Mouse (Mus musculus) spleen, adult 18-20 months (tissue): ENCODE measurements around the gene Sema6b.

ENCODE experiments used
- DNase-seq, 2 experiments: peaks; one replicate each; pipeline ENCODE4 v3.0.0; 2022; ENCODE audit warnings: mixed read lengths in 2 of 2

Gene Sema6b

DNA sequence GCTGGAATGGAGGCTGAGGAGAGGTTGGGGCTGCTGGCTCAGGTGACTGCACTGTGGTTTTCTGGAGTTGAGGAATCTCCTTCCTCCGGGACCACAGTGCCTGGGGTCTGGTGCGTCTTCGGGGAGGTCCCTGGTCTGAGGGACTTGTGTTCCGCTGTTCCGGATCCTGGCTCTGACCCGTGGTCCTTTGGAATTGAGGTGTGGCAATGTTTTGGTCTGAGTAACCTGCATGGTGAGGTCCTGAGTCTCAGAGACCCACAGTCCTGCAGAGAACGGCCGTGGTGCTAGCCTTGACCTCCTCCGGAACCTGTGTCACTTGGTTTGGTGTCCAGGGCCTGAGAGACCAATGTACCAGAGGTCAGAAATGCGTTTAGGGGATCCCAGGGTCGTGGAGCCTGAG is 60.2 kb downstream of the Sema6b start:
- DNase-seq, result peak in 1 of 2 experiments; percentile 22

GRCm38 (mm10) chr17:56078880-56079795 is 61.0 kb downstream of the Sema6b start, which contains the start of gene Hdgfl2:
Hdgfl2 (plus strand) TSS chr17:56079634.
- peak; percentile 98 to 99 for DNase-seq

DNA sequence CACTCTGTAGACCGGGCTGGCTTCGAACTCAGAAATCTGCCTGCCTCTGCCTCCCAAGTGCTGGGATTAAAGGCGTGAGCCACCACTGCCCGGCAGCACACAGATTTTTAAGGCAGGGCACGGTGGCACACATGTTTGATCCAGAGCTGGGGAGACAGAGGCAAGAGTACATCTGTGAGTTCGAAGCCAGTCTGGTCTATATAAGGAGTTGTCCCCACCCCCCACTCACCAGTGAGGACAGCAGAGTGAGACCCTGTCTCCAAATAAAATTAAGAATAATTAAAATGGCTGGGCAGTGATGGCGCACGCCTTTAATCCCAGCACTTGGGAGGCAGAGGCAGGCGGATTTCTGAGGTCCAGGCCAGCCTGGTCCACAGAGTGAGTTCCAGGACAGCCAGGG is 61.8 kb downstream of the Sema6b start:
- peak in 1 of 2 experiments; percentile 21 for DNase-seq

- DNase-seq, result no peak
These were observed 62.6 kb downstream of the Sema6b start for GRCm38 (mm10) chr17:56077523-56077922.

GRCm38 (mm10) chr17:56074827-56075208 is 65.3 kb downstream of the Sema6b start, which contains the start of gene Ubxn6:
Ubxn6 (minus strand) TSS chr17:56075028.
- peak; percentile 93 to 95 for DNase-seq

DNA sequence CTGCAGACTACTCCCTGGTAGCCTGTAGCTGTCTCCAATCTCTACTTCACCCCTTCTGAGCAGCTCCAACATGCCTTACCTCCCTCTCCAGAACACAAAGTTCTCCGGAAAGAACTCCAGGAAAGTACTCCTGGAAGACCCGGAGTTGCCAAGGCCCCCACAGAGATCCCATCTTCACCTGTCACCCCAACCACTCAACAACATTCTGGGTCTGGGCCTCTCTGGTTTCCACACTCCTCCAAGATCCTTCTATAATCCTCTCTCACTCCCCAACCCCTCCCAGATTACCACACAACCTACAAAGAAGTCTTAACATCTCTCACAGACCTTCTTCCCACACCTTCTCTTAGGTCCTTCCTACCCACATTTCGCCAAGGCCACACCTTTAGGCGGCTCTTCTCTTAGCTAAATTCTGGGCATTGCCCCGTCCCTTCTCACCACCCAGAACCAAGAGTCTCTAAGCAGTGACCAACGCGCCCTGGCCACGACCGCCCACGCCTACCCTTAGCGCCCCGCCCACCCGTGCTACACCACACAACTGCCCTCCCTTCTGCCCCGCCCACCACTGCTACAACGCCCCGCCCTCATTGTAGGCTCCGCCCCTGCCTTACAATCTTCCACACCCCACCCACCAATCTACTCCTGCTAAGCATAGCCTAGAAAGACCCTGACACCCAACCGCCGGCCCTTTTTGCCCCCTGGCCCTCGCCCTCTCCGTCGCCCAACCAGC is 65.9 kb downstream of the Sema6b start:
- peak; percentile 73 to 84 for DNase-seq
